Mouse (Mus musculus) kidney, postnatal 10 days (tissue): ENCODE data around the gene Pdgfc.
"Not testable (repeated sequence)": the region's sequence is repeated elsewhere in the genome, so short reads cannot be mapped to it uniquely, and the experiment has no call there.

ENCODE experiments used
- DNase-seq: peaks from one replicate; pipeline ENCODE4 v3.0.0; 2021; ENCODE audit warnings: mixed read lengths

Gene Pdgfc

GRCm38 (mm10) chr3:81046652-81047607, 10.7 kb downstream of the Pdgfc start:
- DNase-seq: no peak

- no peak for DNase-seq
Measured at GRCm38 (mm10) chr3:81051522-81051921, 15.3 kb downstream of the Pdgfc start.

- no peak for DNase-seq
Measured at GRCm38 (mm10) chr3:81052422-81052821, 16.2 kb downstream of the Pdgfc start.

GRCm38 (mm10) chr3:81054074-81054473, 17.9 kb downstream of the Pdgfc start:
- no peak for DNase-seq

GRCm38 (mm10) chr3:81057719-81058118, 21.5 kb downstream of the Pdgfc start:
- DNase-seq: no peak

GRCm38 (mm10) chr3:81058527-81059031, 22.4 kb downstream of the Pdgfc start:
- peak; percentile 38 for DNase-seq

GRCm38 (mm10) chr3:81068550-81068949, 32.3 kb downstream of the Pdgfc start:
- DNase-seq: no peak

GRCm38 (mm10) chr3:81101136-81101535, 64.9 kb downstream of the Pdgfc start:
- no peak for DNase-seq

- DNase-seq: peak; percentile 10
Measured at GRCm38 (mm10) chr3:81102158-81102876, 66.1 kb downstream of the Pdgfc start.

GRCm38 (mm10) chr3:81102877-81103420, 66.7 kb downstream of the Pdgfc start:
- no peak for DNase-seq

GRCm38 (mm10) chr3:81107515-81107914, 71.3 kb downstream of the Pdgfc start:
- no peak for DNase-seq

GRCm38 (mm10) chr3:81110968-81111367, 74.8 kb downstream of the Pdgfc start:
- no peak for DNase-seq

GRCm38 (mm10) chr3:81112892-81113291, 76.7 kb downstream of the Pdgfc start:
- no peak for DNase-seq

- no peak for DNase-seq
Measured at GRCm38 (mm10) chr3:81120664-81121063, 84.4 kb downstream of the Pdgfc start.

- DNase-seq: no peak
Measured at GRCm38 (mm10) chr3:81121731-81122130, 85.5 kb downstream of the Pdgfc start.

GRCm38 (mm10) chr3:81123461-81123860, 87.2 kb downstream of the Pdgfc start:
- DNase-seq: no peak

- no peak for DNase-seq
Measured at GRCm38 (mm10) chr3:81127013-81127412, 90.8 kb downstream of the Pdgfc start.

- DNase-seq: no peak
Measured at GRCm38 (mm10) chr3:81136985-81137384, 100.8 kb downstream of the Pdgfc start.

- not testable (repeated sequence) for DNase-seq
Measured at GRCm38 (mm10) chr3:81138030-81138429, 101.8 kb downstream of the Pdgfc start.

GRCm38 (mm10) chr3:81143730-81144129, 107.5 kb downstream of the Pdgfc start:
- DNase-seq: no peak

GRCm38 (mm10) chr3:81149109-81149521, 112.9 kb downstream of the Pdgfc start:
- no peak for DNase-seq

GRCm38 (mm10) chr3:81150228-81150627, 114.0 kb downstream of the Pdgfc start:
- no peak for DNase-seq

GRCm38 (mm10) chr3:81154420-81154819, 118.2 kb downstream of the Pdgfc start:
- DNase-seq: no peak
